23 mouse cellular contexts compared by ENCODE assay signal in the genomic region with DNA sequence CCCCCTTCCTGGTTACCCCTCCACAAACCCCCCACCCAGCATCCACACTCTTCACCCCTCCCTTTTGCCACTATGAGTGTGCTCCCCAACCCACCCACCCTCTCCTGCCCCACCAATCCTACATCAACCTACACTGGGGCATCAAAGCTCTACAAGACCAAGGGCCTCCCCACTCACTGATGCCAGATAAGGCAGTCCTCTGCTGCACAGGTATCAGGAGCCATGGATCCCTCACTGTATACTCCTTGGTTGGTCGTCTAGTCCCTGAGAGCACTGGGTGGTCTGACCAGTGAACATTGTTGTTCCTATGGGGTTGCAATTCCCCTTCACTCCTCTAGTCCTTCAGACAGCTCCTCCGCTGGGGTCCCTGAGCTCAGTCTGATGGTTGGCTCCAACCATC.
DNase-seq lines count a peak whose midpoint lies in the region; ATAC-seq and TF ChIP-seq lines count a peak whose summit lies in the region.
"Had no signal": no experiment of that assay in that cellular context is flagged by ENCODE, and none has a peak within 500 bp of the region (broad histone marks: within the 10 kb centered on the region; RNA-seq: fewer than 3 reads in every experiment).

No protein-coding gene starts in this region.

- no peak overlapping the region for H3K9ac ChIP-seq in hindbrain, embryonic 11.5 days (ENCODE audit: low read depth, low read length)
- no peak overlapping the region for H3K9ac ChIP-seq in hindbrain, postnatal 0 days (replicated peaks; ENCODE audit: low read length)
- H3K9ac ChIP-seq in liver, embryonic 14.5 days (replicated peaks): no peak overlapping the region
- no peak overlapping the region for H3K9ac ChIP-seq in liver, embryonic 12.5 days
- H3K9ac ChIP-seq in midbrain, embryonic 11.5 days (ENCODE audit: low read length): no peak overlapping the region
- H3K9ac ChIP-seq in midbrain, embryonic 16.5 days (ENCODE audit: low read depth, low read length): no peak overlapping the region
- H3K9ac ChIP-seq: embryonic facial prominence, embryonic 12.5 days; embryonic facial prominence, embryonic 15.5 days; forebrain, embryonic 12.5 days had no signal

- peak; percentile 18; the same call in 1 of the 2 replicates for ATAC-seq in hindbrain, embryonic 11.5 days (ENCODE audit: low FRiP score)
- no peak for ATAC-seq in hindbrain, postnatal 0 days
- ATAC-seq in liver, embryonic 14.5 days (ENCODE audit: insufficient read depth): 0 out of 2 replicates have a peak, but pooled peaks have one; percentile 18
- ATAC-seq in liver, embryonic 12.5 days: no peak
- 0 out of 2 replicates have a peak, but pooled peaks have one; percentile 35 for ATAC-seq in midbrain, embryonic 11.5 days (ENCODE audit: low FRiP score)
- no peak for ATAC-seq in midbrain, embryonic 16.5 days
- ATAC-seq: forebrain, embryonic 14.5 days; forebrain, embryonic 16.5 days had no signal

- no peaks in the 10 kb centered on the region for H3K4me1 ChIP-seq in hindbrain, embryonic 11.5 days (replicated peaks; ENCODE audit: control insufficient read depth, insufficient read depth, low read length)
- no peaks in the 10 kb centered on the region for H3K4me1 ChIP-seq in hindbrain, postnatal 0 days (ENCODE audit: insufficient read depth, low read length)
- no peaks in the 10 kb centered on the region for H3K4me1 ChIP-seq in liver, embryonic 14.5 days (replicated peaks; ENCODE audit: control insufficient read depth in 2 of 2, insufficient read depth in 2 of 2, low read length in 1 of 2)
- no peaks in the 10 kb centered on the region for H3K4me1 ChIP-seq in liver, embryonic 12.5 days
- no peaks in the 10 kb centered on the region for H3K4me1 ChIP-seq in midbrain, embryonic 11.5 days (ENCODE audit: control insufficient read depth, insufficient read depth, low read length)
- no peaks in the 10 kb centered on the region for H3K4me1 ChIP-seq in midbrain, embryonic 16.5 days (ENCODE audit: control insufficient read depth, insufficient read depth, low read length)
- H3K4me1 ChIP-seq: embryonic facial prominence, embryonic 12.5 days; embryonic facial prominence, embryonic 15.5 days; forebrain, embryonic 10.5 days; forebrain, embryonic 12.5 days had no signal

- no peaks in the 10 kb centered on the region for H3K36me3 ChIP-seq in hindbrain, embryonic 11.5 days (ENCODE audit: control insufficient read depth, insufficient read depth, low read length)
- no peaks in the 10 kb centered on the region for H3K36me3 ChIP-seq in hindbrain, postnatal 0 days (ENCODE audit: insufficient read depth, low read length)
- no peaks in the 10 kb centered on the region for H3K36me3 ChIP-seq in liver, embryonic 14.5 days (replicated peaks; ENCODE audit: control insufficient read depth, insufficient read depth, low read depth)
- H3K36me3 ChIP-seq in liver, embryonic 12.5 days: no peaks in the 10 kb centered on the region
- no peaks in the 10 kb centered on the region for H3K36me3 ChIP-seq in midbrain, embryonic 11.5 days (ENCODE audit: control insufficient read depth, insufficient read depth, low read length)
- no peaks in the 10 kb centered on the region for H3K36me3 ChIP-seq in midbrain, embryonic 16.5 days (ENCODE audit: control insufficient read depth, insufficient read depth, low read length)
- H3K36me3 ChIP-seq: embryonic facial prominence, embryonic 12.5 days; embryonic facial prominence, embryonic 15.5 days; forebrain, embryonic 10.5 days; forebrain, embryonic 12.5 days had no signal

- H3K27me3 ChIP-seq in hindbrain, embryonic 11.5 days (ENCODE audit: control insufficient read depth, insufficient read depth, low read length): no peaks in the 10 kb centered on the region
- H3K27me3 ChIP-seq in hindbrain, postnatal 0 days (ENCODE audit: insufficient read depth, low read length): no peaks in the 10 kb centered on the region
- no peaks in the 10 kb centered on the region for H3K27me3 ChIP-seq in liver, embryonic 14.5 days (ENCODE audit: control insufficient read depth, insufficient read depth, low read length)
- no peaks in the 10 kb centered on the region for H3K27me3 ChIP-seq in liver, embryonic 12.5 days (replicated peaks)
- H3K27me3 ChIP-seq in midbrain, embryonic 11.5 days (ENCODE audit: control insufficient read depth, insufficient read depth, low read length): no peaks in the 10 kb centered on the region
- H3K27me3 ChIP-seq in midbrain, embryonic 16.5 days (ENCODE audit: control insufficient read depth, insufficient read depth, low read depth, low read length): no peaks in the 10 kb centered on the region
- H3K27me3 ChIP-seq: embryonic facial prominence, embryonic 12.5 days; embryonic facial prominence, embryonic 15.5 days; forebrain, embryonic 12.5 days had no signal

- no peak overlapping the region for H3K4me3 ChIP-seq in hindbrain, embryonic 11.5 days (ENCODE audit: low read depth, low read length)
- no peak overlapping the region for H3K4me3 ChIP-seq in hindbrain, postnatal 0 days (ENCODE audit: low read length)
- no peak overlapping the region for H3K4me3 ChIP-seq in liver, embryonic 14.5 days (ENCODE audit: insufficient read depth in 1 of 2, low read depth in 2 of 2, low read length in 2 of 2)
- H3K4me3 ChIP-seq in liver, embryonic 12.5 days: no peak overlapping the region
- no peak overlapping the region for H3K4me3 ChIP-seq in midbrain, embryonic 11.5 days (ENCODE audit: low read depth, low read length)
- no peak overlapping the region for H3K4me3 ChIP-seq in midbrain, embryonic 16.5 days (ENCODE audit: low read depth, low read length)
- H3K4me3 ChIP-seq: embryonic facial prominence, embryonic 12.5 days; embryonic facial prominence, embryonic 15.5 days; erythroblast, embryonic 14.5 days; forebrain, embryonic 10.5 days; forebrain, embryonic 12.5 days had no signal

- no peaks in the 10 kb centered on the region for H3K9me3 ChIP-seq in hindbrain, embryonic 11.5 days (ENCODE audit: control insufficient read depth, low read length)
- no peaks in the 10 kb centered on the region for H3K9me3 ChIP-seq in hindbrain, postnatal 0 days (ENCODE audit: low read length)
- H3K9me3 ChIP-seq in liver, embryonic 14.5 days (ENCODE audit: control insufficient read depth, low read length): no peaks in the 10 kb centered on the region
- H3K9me3 ChIP-seq in liver, embryonic 12.5 days (replicated peaks): no peaks in the 10 kb centered on the region
- no peaks in the 10 kb centered on the region for H3K9me3 ChIP-seq in midbrain, embryonic 11.5 days (ENCODE audit: control insufficient read depth, low read length)
- H3K9me3 ChIP-seq in midbrain, embryonic 16.5 days (replicated peaks; ENCODE audit: control insufficient read depth, low read length, poor library complexity, severe bottlenecking): no peaks in the 10 kb centered on the region
- H3K9me3 ChIP-seq: embryonic facial prominence, embryonic 12.5 days; embryonic facial prominence, embryonic 15.5 days; forebrain, embryonic 10.5 days; forebrain, embryonic 12.5 days had no signal

- H3K27ac ChIP-seq in hindbrain, embryonic 11.5 days (ENCODE audit: low read depth, low read length): no peak overlapping the region
- no peak overlapping the region for H3K27ac ChIP-seq in hindbrain, postnatal 0 days
- H3K27ac ChIP-seq in liver, embryonic 14.5 days: no peak overlapping the region
- H3K27ac ChIP-seq in liver, embryonic 12.5 days: no peak overlapping the region
- no peak overlapping the region for H3K27ac ChIP-seq in midbrain, embryonic 11.5 days (ENCODE audit: low read depth, low read length)
- H3K27ac ChIP-seq in midbrain, embryonic 16.5 days (ENCODE audit: low read length): no peak overlapping the region
- H3K27ac ChIP-seq: embryonic facial prominence, embryonic 12.5 days; embryonic facial prominence, embryonic 15.5 days; forebrain, embryonic 10.5 days; forebrain, embryonic 12.5 days had no signal

- 92% methylated on average over 2 of the region's 2 CpGs for WGBS in hindbrain, embryonic 11.5 days
- WGBS in hindbrain, postnatal 0 days: 94% methylated on average over 2 of the region's 2 CpGs
- 78% methylated on average over 2 of the region's 2 CpGs for WGBS in liver, embryonic 14.5 days (ENCODE audit: insufficient replicate concordance)
- WGBS in liver, embryonic 12.5 days (ENCODE audit: insufficient replicate concordance): 76% methylated on average over 2 of the region's 2 CpGs
- WGBS in midbrain, embryonic 11.5 days: 99% methylated on average over 2 of the region's 2 CpGs
- WGBS in midbrain, embryonic 16.5 days: 100% methylated on average over 2 of the region's 2 CpGs

- TF ChIP-seq EP300 in liver, embryonic 14.5 days (IDR thresholded peaks at IDR 0.05; ENCODE audit: low read depth): no peak

- DNase-seq in hindbrain, embryonic 11.5 days (ENCODE audit: low spot score): no peak
- no peak for DNase-seq in hindbrain, postnatal 0 days (ENCODE audit: low spot score)
- DNase-seq in liver, embryonic 14.5 days (ENCODE audit: low read depth in 3 of 3, low spot score in 3 of 3): no peak
- no peak for DNase-seq in midbrain, embryonic 11.5 days (ENCODE audit: low spot score, missing footprints)
- DNase-seq: adrenal gland, adult 2 months; adrenal gland, postnatal 10 days; adrenal gland, postnatal 25 days; cerebellum, adult 11 months; cerebellum, adult 18-20 months; cerebellum, adult 8-10 months; cerebellum, adult 9-11 months; cerebellum, postnatal 14 days; cerebellum, postnatal 36 days; embryo, embryonic 11 days had no signal

- no peak overlapping the region for H3K4me2 ChIP-seq in hindbrain, embryonic 11.5 days (replicated peaks; ENCODE audit: low read depth, low read length)
- H3K4me2 ChIP-seq in hindbrain, postnatal 0 days (ENCODE audit: low read depth, low read length): no peak overlapping the region
- no peak overlapping the region for H3K4me2 ChIP-seq in liver, embryonic 14.5 days (ENCODE audit: low read depth)
- H3K4me2 ChIP-seq in liver, embryonic 12.5 days: no peak overlapping the region
- no peak overlapping the region for H3K4me2 ChIP-seq in midbrain, embryonic 11.5 days
- H3K4me2 ChIP-seq in midbrain, embryonic 16.5 days (ENCODE audit: low read length): no peak overlapping the region
- H3K4me2 ChIP-seq: embryonic facial prominence, embryonic 12.5 days; embryonic facial prominence, embryonic 15.5 days; forebrain, embryonic 12.5 days had no signal

- no peak for TF ChIP-seq CTCF in hindbrain, postnatal 0 days (IDR thresholded peaks at IDR 0.05; ENCODE audit: low read depth)
- TF ChIP-seq CTCF in liver, embryonic 14.5 days (IDR thresholded peaks at IDR 0.05; ENCODE audit: low read depth): no peak

Comparison
In these comparisons a context has a peak if more than half of its experiments do, and no peak if none do; other contexts are left out.
1. ATAC-seq: peak in hindbrain, embryonic 11.5 days (single experiment), liver, embryonic 14.5 days (single experiment) and midbrain, embryonic 11.5 days (single experiment); none in hindbrain, postnatal 0 days (single experiment), liver, embryonic 12.5 days (single experiment) and midbrain, embryonic 16.5 days (single experiment).